Mouse (Mus musculus): ENCODE results near the gene Klk1b27. TPM values are rescaled to one million over a fixed set of nuclear protein-coding genes. Genes with fewer than 3 reads are reported as not detected.
"Not testable (repeated sequence)": the region's sequence is repeated elsewhere in the genome, so short reads cannot be mapped to it uniquely, and the experiment has no call there.

The Klk1b27 gene
- polyA plus RNA-seq, 2 experiments, result not detected

- H3K36me3 ChIP-seq (ENCODE audit: control insufficient read depth, insufficient read depth, low read length), result no peaks in the 10 kb centered on the region
- no peak for TF ChIP-seq POLR2A (IDR thresholded peaks at IDR 0.05; ENCODE audit: borderline replicate concordance, extremely low read depth, insufficient read depth, insufficient read length)
- H3K4me2 ChIP-seq (replicated peaks; ENCODE audit: low read depth, low read length, severe bottlenecking), result no peak overlapping the region
- no peak overlapping the region for H3K9ac ChIP-seq (ENCODE audit: low read depth, low read length, severe bottlenecking)
- H3K9me3 ChIP-seq (ENCODE audit: control insufficient read depth, low read length), result no peaks in the 10 kb centered on the region
- DNase-seq (ENCODE audit: low spot score), result no peak
- H3K4me3 ChIP-seq (replicated peaks; ENCODE audit: low read length), result no peak overlapping the region
- H3K27ac ChIP-seq (replicated peaks; ENCODE audit: low read depth, low read length), result no peak overlapping the region
- no peaks in the 10 kb centered on the region for H3K4me1 ChIP-seq (ENCODE audit: control insufficient read depth, insufficient read depth, low read length)
- no peak for ATAC-seq (ENCODE audit: low FRiP score, low read depth)
- 67% methylated on average over 1 of the region's 1 CpGs for WGBS
- no peaks in the 10 kb centered on the region for H3K27me3 ChIP-seq (ENCODE audit: control insufficient read depth, insufficient read depth, low read length)
These were observed 25.6 kb downstream of the Klk1b27 start for GRCm38 (mm10) chr7:44077703-44078102.

- 68% methylated on average over 1 of the region's 1 CpGs for WGBS
- DNase-seq (ENCODE audit: low spot score) (no peak), ATAC-seq (ENCODE audit: low FRiP score, low read depth) (no peak)
These were observed 44.0 kb downstream of the Klk1b27 start for GRCm38 (mm10) chr7:44096111-44096510.

GRCm38 (mm10) chr7:44102028-44102427, 49.9 kb downstream of the Klk1b27 start, which contains the start of gene Klk1b21:
Gene Klk1b21 (plus strand): TSS chr7:44102328.
- not testable (repeated sequence) for H3K36me3 ChIP-seq (ENCODE audit: control insufficient read depth, insufficient read depth, low read length); DNase-seq (ENCODE audit: low spot score); H3K4me1 ChIP-seq (ENCODE audit: control insufficient read depth, insufficient read depth, low read length); H3K9me3 ChIP-seq (ENCODE audit: control insufficient read depth, low read length); H3K9ac ChIP-seq (ENCODE audit: low read depth, low read length, severe bottlenecking); H3K4me2 ChIP-seq (replicated peaks; ENCODE audit: low read depth, low read length, severe bottlenecking); H3K27ac ChIP-seq (replicated peaks; ENCODE audit: low read depth, low read length); ATAC-seq (ENCODE audit: low FRiP score, low read depth); H3K27me3 ChIP-seq (ENCODE audit: control insufficient read depth, insufficient read depth, low read length); H3K4me3 ChIP-seq (replicated peaks; ENCODE audit: low read length)
- 63% methylated on average over 3 of the region's 3 CpGs for WGBS

More at GRCm38 (mm10) chr7:44096111-44096510, 44.0 kb downstream of the Klk1b27 start:
- Histone ChIP-seq H3K4me2 (replicated peaks; ENCODE audit: low read depth, low read length, severe bottlenecking) (no peak overlapping the region), H3K27me3 (ENCODE audit: control insufficient read depth, insufficient read depth, low read length) (no peaks in the 10 kb centered on the region), H3K9me3 (ENCODE audit: control insufficient read depth, low read length) (no peaks in the 10 kb centered on the region), H3K4me1 (ENCODE audit: control insufficient read depth, insufficient read depth, low read length) (no peaks in the 10 kb centered on the region), H3K4me3 (replicated peaks; ENCODE audit: low read length) (no peak overlapping the region), H3K9ac (ENCODE audit: low read depth, low read length, severe bottlenecking) (no peak overlapping the region), H3K36me3 (ENCODE audit: control insufficient read depth, insufficient read depth, low read length) (no peaks in the 10 kb centered on the region), H3K27ac (replicated peaks; ENCODE audit: low read depth, low read length) (no peak overlapping the region)
- no peak for TF ChIP-seq POLR2A (IDR thresholded peaks at IDR 0.05; ENCODE audit: borderline replicate concordance, extremely low read depth, insufficient read depth, insufficient read length)

Other genes with a start within 250 kb of the Klk1b27 start
- 0.14 and 0.21 TPM in 2 replicates for gene Klk7, start 241.0 kb upstream of the Klk1b27 start, polyA plus RNA-seq (2012; rRNA removed)
- gene Klk7, start 241.0 kb upstream of the Klk1b27 start, polyA plus RNA-seq (2014; fragmentation: Nextera tagmentation; extraction: Ambion mirVana), result 0.12 TPM in 1 of 2 replicates, not detected in the other
- 0.08 TPM in 1 of 2 replicates, not detected in the other for gene Klk6, start 227.8 kb upstream of the Klk1b27 start, polyA plus RNA-seq (2012; rRNA removed)
- gene Klk6, start 227.8 kb upstream of the Klk1b27 start, polyA plus RNA-seq (2014; fragmentation: Nextera tagmentation; extraction: Ambion mirVana), result not detected in 2 replicates
- gene Klk5, start 210.3 kb upstream of the Klk1b27 start, polyA plus RNA-seq (2012; rRNA removed), result 0.40 and 0.55 TPM in 2 replicates
- gene Klk5, start 210.3 kb upstream of the Klk1b27 start, polyA plus RNA-seq (2014; fragmentation: Nextera tagmentation; extraction: Ambion mirVana), result 0.80 and 2.7 TPM in 2 replicates
- gene Klk4, start 171.1 kb upstream of the Klk1b27 start, polyA plus RNA-seq (2012; rRNA removed), result 0.09 and 0.12 TPM in 2 replicates
- gene Klk4, start 171.1 kb upstream of the Klk1b27 start, polyA plus RNA-seq (2014; fragmentation: Nextera tagmentation; extraction: Ambion mirVana), result not detected in 2 replicates
- gene Klk15, start 118.5 kb upstream of the Klk1b27 start, polyA plus RNA-seq (2012; rRNA removed), result not detected in 2 replicates
- not detected in 2 replicates for gene Klk15, start 118.5 kb upstream of the Klk1b27 start, polyA plus RNA-seq (2014; fragmentation: Nextera tagmentation; extraction: Ambion mirVana)
- not detected in 2 replicates for gene Klk1b8, start 101.6 kb upstream of the Klk1b27 start, polyA plus RNA-seq (2012; rRNA removed)
- gene Klk1b8, start 101.6 kb upstream of the Klk1b27 start, polyA plus RNA-seq (2014; fragmentation: Nextera tagmentation; extraction: Ambion mirVana), result not detected in 2 replicates
- gene Klk1b1, start 85.5 kb upstream of the Klk1b27 start, polyA plus RNA-seq (2012; rRNA removed), result not detected in 2 replicates
- not detected in 2 replicates for gene Klk1b1, start 85.5 kb upstream of the Klk1b27 start, polyA plus RNA-seq (2014; fragmentation: Nextera tagmentation; extraction: Ambion mirVana)
- not detected in 2 replicates for gene Klk1b9, start 76.2 kb upstream of the Klk1b27 start, polyA plus RNA-seq (2012; rRNA removed)
- gene Klk1b9, start 76.2 kb upstream of the Klk1b27 start, polyA plus RNA-seq (2014; fragmentation: Nextera tagmentation; extraction: Ambion mirVana), result not detected in 2 replicates
- gene Klk1b11, start 56.4 kb upstream of the Klk1b27 start, polyA plus RNA-seq (2012; rRNA removed), result not detected in 2 replicates
- not detected in 2 replicates for gene Klk1b11, start 56.4 kb upstream of the Klk1b27 start, polyA plus RNA-seq (2014; fragmentation: Nextera tagmentation; extraction: Ambion mirVana)
- gene Klk1b26, start 40.1 kb upstream of the Klk1b27 start, polyA plus RNA-seq (2012; rRNA removed), result 0.05 and 0.20 TPM in 2 replicates
- 0.14 and 0.36 TPM in 2 replicates for gene Klk1b26, start 40.1 kb upstream of the Klk1b27 start, polyA plus RNA-seq (2014; fragmentation: Nextera tagmentation; extraction: Ambion mirVana)
- not detected in 2 replicates for gene Klk1b21, start 50.0 kb downstream of the Klk1b27 start, polyA plus RNA-seq (2012; rRNA removed)
- not detected in 2 replicates for gene Klk1b21, start 50.0 kb downstream of the Klk1b27 start, polyA plus RNA-seq (2014; fragmentation: Nextera tagmentation; extraction: Ambion mirVana)
- gene Klk1b22, start 60.4 kb downstream of the Klk1b27 start, polyA plus RNA-seq (2012; rRNA removed), result not detected in 2 replicates
- gene Klk1b22, start 60.4 kb downstream of the Klk1b27 start, polyA plus RNA-seq (2014; fragmentation: Nextera tagmentation; extraction: Ambion mirVana), result not detected in 2 replicates
- not detected in 2 replicates for gene Klk1b16, start 84.5 kb downstream of the Klk1b27 start, polyA plus RNA-seq (2012; rRNA removed)
- gene Klk1b16, start 84.5 kb downstream of the Klk1b27 start, polyA plus RNA-seq (2014; fragmentation: Nextera tagmentation; extraction: Ambion mirVana), result not detected in 2 replicates
- gene Klk1b24, start 135.9 kb downstream of the Klk1b27 start, polyA plus RNA-seq (2012; rRNA removed), result 0.08 and 0.17 TPM in 2 replicates
- gene Klk1b24, start 135.9 kb downstream of the Klk1b27 start, polyA plus RNA-seq (2014; fragmentation: Nextera tagmentation; extraction: Ambion mirVana), result not detected in 2 replicates
- not detected in 2 replicates for gene Klk1b3, start 145.9 kb downstream of the Klk1b27 start, polyA plus RNA-seq (2012; rRNA removed)
- gene Klk1b3, start 145.9 kb downstream of the Klk1b27 start, polyA plus RNA-seq (2014; fragmentation: Nextera tagmentation; extraction: Ambion mirVana), result not detected in 2 replicates
- not detected in 2 replicates for gene Klk1b4, start 155.1 kb downstream of the Klk1b27 start, polyA plus RNA-seq (2012; rRNA removed)
- gene Klk1b4, start 155.1 kb downstream of the Klk1b27 start, polyA plus RNA-seq (2014; fragmentation: Nextera tagmentation; extraction: Ambion mirVana), result not detected in 2 replicates
- not detected in 2 replicates for gene Klk1b5, start 163.7 kb downstream of the Klk1b27 start, polyA plus RNA-seq (2012; rRNA removed)
- not detected in 2 replicates for gene Klk1b5, start 163.7 kb downstream of the Klk1b27 start, polyA plus RNA-seq (2014; fragmentation: Nextera tagmentation; extraction: Ambion mirVana)
- gene Klk1, start 173.1 kb downstream of the Klk1b27 start, polyA plus RNA-seq (2012; rRNA removed), result 0.27 TPM in 1 of 2 replicates, not detected in the other
- gene Klk1, start 173.1 kb downstream of the Klk1b27 start, polyA plus RNA-seq (2014; fragmentation: Nextera tagmentation; extraction: Ambion mirVana), result not detected in 2 replicates
- gene Gm36864, start 183.9 kb downstream of the Klk1b27 start, polyA plus RNA-seq (2012; rRNA removed), result not detected in 2 replicates
- not detected in 2 replicates for gene Gm36864, start 183.9 kb downstream of the Klk1b27 start, polyA plus RNA-seq (2014; fragmentation: Nextera tagmentation; extraction: Ambion mirVana)
- gene 1700028J19Rik, start 194.4 kb downstream of the Klk1b27 start, polyA plus RNA-seq (2012; rRNA removed), result 1.3 and 1.4 TPM in 2 replicates
- gene 1700028J19Rik, start 194.4 kb downstream of the Klk1b27 start, polyA plus RNA-seq (2014; fragmentation: Nextera tagmentation; extraction: Ambion mirVana), result 0.53 and 1.3 TPM in 2 replicates
- 315 and 368 TPM in 2 replicates for gene 2410002F23Rik, start 194.4 kb downstream of the Klk1b27 start, polyA plus RNA-seq (2012; rRNA removed)
- gene 2410002F23Rik, start 194.4 kb downstream of the Klk1b27 start, polyA plus RNA-seq (2014; fragmentation: Nextera tagmentation; extraction: Ambion mirVana), result 163 and 170 TPM in 2 replicates
- 0.09 and 0.25 TPM in 2 replicates for gene Acp4, start 205.1 kb downstream of the Klk1b27 start, polyA plus RNA-seq (2012; rRNA removed)
- gene Acp4, start 205.1 kb downstream of the Klk1b27 start, polyA plus RNA-seq (2014; fragmentation: Nextera tagmentation; extraction: Ambion mirVana), result 0.11 and 0.25 TPM in 2 replicates
- not detected in 2 replicates for gene Gm15517, start 209.2 kb downstream of the Klk1b27 start, polyA plus RNA-seq (2012; rRNA removed)
- not detected in 2 replicates for gene Gm15517, start 209.2 kb downstream of the Klk1b27 start, polyA plus RNA-seq (2014; fragmentation: Nextera tagmentation; extraction: Ambion mirVana)